Mouse (Mus musculus): ENCODE measurements around the gene Rhog.

Gene Rhog

GRCm38 (mm10) chr7:102222830-102223556, 32.9 kb downstream of the Rhog start:
- in situ Hi-C loops (cut with MboI; ENCODE audit: low sequenced_read_pairs): no loop called here

- in situ Hi-C loops (cut with MboI; ENCODE audit: low sequenced_read_pairs): no loop called here
Observed at GRCm38 (mm10) chr7:102222336-102222735, 33.5 kb downstream of the Rhog start.

- in situ Hi-C loops (cut with MboI; ENCODE audit: low sequenced_read_pairs): no loop called here
Observed at GRCm38 (mm10) chr7:102221899-102222298, 34.0 kb downstream of the Rhog start.

GRCm38 (mm10) chr7:102211071-102211470, 44.8 kb downstream of the Rhog start:
- in situ Hi-C loops (cut with MboI; ENCODE audit: low sequenced_read_pairs): no loop called here

GRCm38 (mm10) chr7:102209756-102210721, 45.8 kb downstream of the Rhog start, which contains the start of the genes Nup98 and Pgap2:
TSS of gene Nup98 (minus strand) at chr7:102210176.
TSS of gene Pgap2 (plus strand) at chr7:102210208.
- in situ Hi-C loops (cut with MboI; ENCODE audit: low sequenced_read_pairs): no loop called here

- in situ Hi-C loops (cut with MboI; ENCODE audit: low sequenced_read_pairs): no loop called here
Observed at GRCm38 (mm10) chr7:102208806-102209363, 47.0 kb downstream of the Rhog start.

GRCm38 (mm10) chr7:102205646-102206045, 50.2 kb downstream of the Rhog start:
- in situ Hi-C loops (cut with MboI; ENCODE audit: low sequenced_read_pairs): no loop called here

- in situ Hi-C loops (cut with MboI; ENCODE audit: low sequenced_read_pairs): no loop called here
Observed at GRCm38 (mm10) chr7:102204296-102204857, 51.5 kb downstream of the Rhog start.

- in situ Hi-C loops (cut with MboI; ENCODE audit: low sequenced_read_pairs): no loop called here
Observed at GRCm38 (mm10) chr7:102200996-102201785, 54.7 kb downstream of the Rhog start.

GRCm38 (mm10) chr7:102200576-102200975, 55.3 kb downstream of the Rhog start:
- in situ Hi-C loops (cut with MboI; ENCODE audit: low sequenced_read_pairs): no loop called here

- in situ Hi-C loops (cut with MboI; ENCODE audit: low sequenced_read_pairs): no loop called here
Observed at GRCm38 (mm10) chr7:102192356-102192755, 63.5 kb downstream of the Rhog start.
